ENCODE assay signal across 29 mouse cellular contexts in genomic region chr4:139964406-139964805, GRCm38 (mm10). TPM values are rescaled to one million over a fixed set of nuclear protein-coding genes. Genes with fewer than 3 reads are reported as not detected.
A peak's percentile ranks its signal among the peaks of the same experiment; 100 is the strongest.
DNase-seq lines count a peak whose midpoint lies in the region; ATAC-seq and TF ChIP-seq lines count a peak whose summit lies in the region.
"Had no signal": no experiment of that assay in that cellular context is flagged by ENCODE, and none has a peak within 500 bp of the region (broad histone marks: within the 10 kb centered on the region; RNA-seq: fewer than 3 reads in every experiment).

No protein-coding gene starts in this region.

- 87% methylated on average over 5 of the region's 5 CpGs for WGBS in kidney, embryonic 14.5 days
- WGBS in kidney, postnatal 0 days, result 86% methylated on average over 5 of the region's 5 CpGs

- no peaks in the 10 kb centered on the region for H3K9me3 ChIP-seq in kidney, embryonic 14.5 days (ENCODE audit: control insufficient read depth, low read length)
- H3K9me3 ChIP-seq in ES-Bruce4 (replicated peaks; ENCODE audit: control insufficient read depth, insufficient read depth, low read length, poor library complexity, severe bottlenecking), result no peaks in the 10 kb centered on the region
- no peaks in the 10 kb centered on the region for H3K9me3 ChIP-seq in kidney, postnatal 0 days (replicated peaks; ENCODE audit: low read length)
- H3K9me3 ChIP-seq: embryonic facial prominence, embryonic 12.5 days; heart, embryonic 13.5 days; hindbrain, embryonic 12.5 days; midbrain, embryonic 13.5 days; neural tube, embryonic 13.5 days had no signal

- TF ChIP-seq POLR2A in ES-Bruce4 (IDR thresholded peaks at IDR 0.05; ENCODE audit: insufficient read depth, low read length), result no peak

- H3K9ac ChIP-seq in kidney, embryonic 14.5 days (ENCODE audit: low read depth, low read length), result no peak overlapping the region
- H3K9ac ChIP-seq in ES-Bruce4 (ENCODE audit: low read depth, poor library complexity, severe bottlenecking), result no peak overlapping the region
- peak overlapping the region; percentile 35; the same call in 1 of the 2 replicates for H3K9ac ChIP-seq in kidney, postnatal 0 days (ENCODE audit: low read depth, low read length)
- H3K9ac ChIP-seq: embryonic facial prominence, embryonic 12.5 days; heart, embryonic 13.5 days; hindbrain, embryonic 12.5 days; liver, embryonic 14.5 days; midbrain, embryonic 13.5 days; neural tube, embryonic 13.5 days had no signal

- H3K4me2 ChIP-seq in kidney, embryonic 14.5 days (replicated peaks; ENCODE audit: low read depth, low read length), result no peak overlapping the region
- H3K4me2 ChIP-seq in kidney, postnatal 0 days (ENCODE audit: low read length), result peak overlapping the region; percentile 54
- H3K4me2 ChIP-seq: embryonic facial prominence, embryonic 12.5 days; heart, embryonic 13.5 days; hindbrain, embryonic 12.5 days; midbrain, embryonic 13.5 days; neural tube, embryonic 13.5 days had no signal

- H3K36me3 ChIP-seq in kidney, embryonic 14.5 days (ENCODE audit: control insufficient read depth, insufficient read depth, low read length), result no peaks in the 10 kb centered on the region
- H3K36me3 ChIP-seq in ES-Bruce4 (ENCODE audit: control insufficient read depth, insufficient read depth, low read length, poor library complexity, severe bottlenecking), result no peaks in the 10 kb centered on the region
- H3K36me3 ChIP-seq in kidney, postnatal 0 days (ENCODE audit: insufficient read depth, low read length), result no peaks in the 10 kb centered on the region
- H3K36me3 ChIP-seq: embryonic facial prominence, embryonic 12.5 days; G1E; heart, embryonic 13.5 days; hindbrain, embryonic 12.5 days; midbrain, embryonic 13.5 days; neural tube, embryonic 13.5 days had no signal

- no peak for TF ChIP-seq CTCF in ES-Bruce4 (IDR thresholded peaks at IDR 0.05; ENCODE audit: low read depth, low read length)
- TF ChIP-seq CTCF in kidney, postnatal 0 days (IDR thresholded peaks at IDR 0.05; ENCODE audit: low read depth), result no peak

- H3K4me1 ChIP-seq in kidney, embryonic 14.5 days (ENCODE audit: control insufficient read depth, insufficient read depth, low read length), result peaks cover 13% of the 10 kb centered on the region; the same call in 1 of the 2 replicates
- H3K4me1 ChIP-seq in ES-Bruce4 (ENCODE audit: control insufficient read depth, insufficient read depth, low read length), result peaks cover 17% of the 10 kb centered on the region
- peaks cover 8% of the 10 kb centered on the region for H3K4me1 ChIP-seq in kidney, postnatal 0 days (replicated peaks; ENCODE audit: insufficient read depth, low read length)

- ATAC-seq in kidney, embryonic 14.5 days (ENCODE audit: low FRiP score, low TSS enrichment), result no peak
- no peak for ATAC-seq in kidney, postnatal 0 days (replicated peaks; ENCODE audit: low FRiP score, low read depth)
- ATAC-seq: forebrain, embryonic 14.5 days; intestine, embryonic 16.5 days; midbrain, embryonic 13.5 days had no signal

- peak; percentile 57; the same call in 1 of the 2 replicates for TF ChIP-seq EP300 in ES-Bruce4 (IDR thresholded peaks at IDR 0.05; ENCODE audit: insufficient read depth, low read depth, low read length)

- H3K27ac ChIP-seq in kidney, embryonic 14.5 days (ENCODE audit: low read depth, low read length), result no peak overlapping the region
- peak overlapping the region; percentile 35 for H3K27ac ChIP-seq in ES-Bruce4 (ENCODE audit: insufficient read depth, low read length)
- no peak overlapping the region for H3K27ac ChIP-seq in kidney, postnatal 0 days
- H3K27ac ChIP-seq: embryonic facial prominence, embryonic 12.5 days; heart, embryonic 13.5 days; hindbrain, embryonic 12.5 days; liver, embryonic 14.5 days; macrophage; midbrain, embryonic 13.5 days; neural tube, embryonic 13.5 days; stomach, postnatal 0 days had no signal

- peak; percentile 44 for DNase-seq in kidney, adult 11 months
- DNase-seq in ZHBTc4 (ENCODE audit: low read depth, low spot score), result peak; percentile 62
- no peak for DNase-seq in kidney, postnatal 0 days (ENCODE audit: low spot score)
- no peak for DNase-seq in testis, postnatal 10 days (ENCODE audit: low spot score)
- no peak for DNase-seq in layer of hippocampus, adult 9-10 months (ENCODE audit: low spot score)
- no peak for DNase-seq in cerebellum, postnatal 10 days
- DNase-seq: cerebellum, adult 2 months; cerebellum, postnatal 36 days; gastrocnemius, postnatal 25 days; heart, postnatal 14 days; left cerebral cortex, postnatal 4 days; lung, adult 2 months; lung, postnatal 10 days; right cerebral cortex, postnatal 4 days; thymus, postnatal 4 days had no signal

- H3K4me3 ChIP-seq in kidney, embryonic 14.5 days (ENCODE audit: low read length), result no peak overlapping the region
- H3K4me3 ChIP-seq in ES-Bruce4 (ENCODE audit: low read depth, low read length), result no peak overlapping the region
- no peak overlapping the region for H3K4me3 ChIP-seq in kidney, postnatal 0 days (replicated peaks; ENCODE audit: low read depth, low read length)
- H3K4me3 ChIP-seq: embryonic facial prominence, embryonic 12.5 days; heart, embryonic 13.5 days; hindbrain, embryonic 12.5 days; layer of hippocampus, adult 2 months; midbrain, embryonic 13.5 days; neural tube, embryonic 13.5 days had no signal

- H3K27me3 ChIP-seq in kidney, embryonic 14.5 days (ENCODE audit: control insufficient read depth, insufficient read depth, low read length), result no peaks in the 10 kb centered on the region
- H3K27me3 ChIP-seq in ES-Bruce4 (ENCODE audit: control insufficient read depth, insufficient read depth, low read length, poor library complexity, severe bottlenecking), result no peaks in the 10 kb centered on the region
- no peaks in the 10 kb centered on the region for H3K27me3 ChIP-seq in kidney, postnatal 0 days (ENCODE audit: insufficient read depth, low read length)

RNA-seq across cellular contexts. Expression of gene Klhdc7a, which starts 3.4 kb away (rescaled TPM):
- polyA plus RNA-seq in kidney, embryonic 14.5 days (2014; fragmentation: Nextera tagmentation; extraction: Ambion mirVana), result 2.0 and 4.1 TPM in 2 replicates
- polyA plus RNA-seq in ES-Bruce4 (2011; ENCODE audit: insufficient read depth, insufficient read length, low read depth, missing spikeins), result 1.3 and 1.6 TPM in 2 replicates
- polyA plus RNA-seq in kidney, postnatal 0 days (2015; fragmentation: Nextera tagmentation; extraction: Ambion mirVana), result 8.9 and 9.3 TPM in 2 replicates
- polyA plus RNA-seq: G1E, macrophage had no signal

Comparison
In these comparisons a context has a peak if more than half of its experiments do, and no peak if none do; other contexts are left out.
1. DNase-seq: peak in kidney, adult 11 months (single experiment) and ZHBTc4 (single experiment); none in kidney, postnatal 0 days (single experiment), testis, postnatal 10 days (single experiment), layer of hippocampus, adult 9-10 months (single experiment) and cerebellum, postnatal 10 days (0 of 2).